Mouse (Mus musculus) lung, adult 2 months (tissue): ENCODE measurements around the gene Cpeb3. TPM values are rescaled to one million over a fixed set of nuclear protein-coding genes. Genes with fewer than 3 reads are reported as not detected.
A peak's percentile ranks its signal among the peaks of the same experiment; 100 is the strongest.

ENCODE experiments used
- DNase-seq: peaks from one replicate; pipeline ENCODE4 v3.0.0; 2022
- H3K4me1 ChIP-seq: fragments of 200-500 bp; 2 replicates; pipeline ENCODE4 v1.6.1; 2011; ENCODE audit warnings: low read length; ENCODE audit not compliant: control insufficient read depth, insufficient read depth
- H3K4me3 ChIP-seq: fragments of 200-500 bp; replicated peaks from 2 replicates; pipeline ENCODE3; 2011; ENCODE audit warnings: low read depth, mild to moderate bottlenecking, control low read depth, low read length; ENCODE audit errors: extremely low read depth
- CTCF ChIP-seq: fragments of 200-500 bp; IDR thresholded peaks from 2 replicates; pipeline ENCODE4 v1.5.1; 2011; ENCODE audit warnings: mild to moderate bottlenecking, low read length, control low read depth; ENCODE audit not compliant: insufficient read depth
- POLR2A ChIP-seq: fragments of 200-500 bp; IDR thresholded peaks from 2 replicates; pipeline ENCODE4 v1.6.1; 2011; ENCODE audit warnings: low read depth, mild to moderate bottlenecking, control low read depth, low read length, borderline replicate concordance; ENCODE audit errors: extremely low read depth
- WGBS: fragments of 180-500 bp; shearing (Covaris S2); methylation state at CpG from one replicate; pipeline ENCODE4 v1.1.7; 2018; 5-methylcytosine and 5-hydroxymethylcytosine counted together
- polyA plus RNA-seq: library from polyadenylated mRNA; depleted of rRNA; stranded (reverse); fragments of >200 nt; gene quantifications from 2 replicates; pipeline ENCODE4 v1.2.3, GENCODE M21; 2012; rRNA removed

Gene Cpeb3
- polyA plus RNA-seq: 6.8 and 11.5 TPM in 2 replicates

- TF ChIP-seq CTCF (peak; percentile 26; the same call in 1 of the 2 replicates), POLR2A (no peak)
- peak within 1 kb of the TSS; percentile 96 for H3K4me3 ChIP-seq
- peaks cover 7% of the 10 kb centered on the region; the same call in 1 of the 2 replicates for H3K4me1 ChIP-seq
- WGBS: under 1% methylated on average over 15 of the region's 15 CpGs
- peak; percentile 43 for DNase-seq
Observed at GRCm38 (mm10) chr19:37208176-37208755, at the start of gene Cpeb3. Cpeb3 (minus strand) TSS chr19:37208601.

GRCm38 (mm10) chr19:37255321-37255720, 46.9 kb upstream of the Cpeb3 start:
- Histone ChIP-seq H3K4me1 (no peaks in the 10 kb centered on the region), H3K4me3 (no peak overlapping the region)
- TF ChIP-seq CTCF (no peak), POLR2A (no peak)
- WGBS: 87% methylated on average over 9 of the region's 9 CpGs
- DNase-seq: no peak

GRCm38 (mm10) chr19:37252104-37252503, 43.7 kb upstream of the Cpeb3 start:
- WGBS: 53% methylated on average over 6 of the region's 6 CpGs
- TF ChIP-seq CTCF (no peak), POLR2A (no peak)
- no peak overlapping the region for H3K4me3 ChIP-seq
- no peaks in the 10 kb centered on the region for H3K4me1 ChIP-seq
- DNase-seq: no peak

DNA sequence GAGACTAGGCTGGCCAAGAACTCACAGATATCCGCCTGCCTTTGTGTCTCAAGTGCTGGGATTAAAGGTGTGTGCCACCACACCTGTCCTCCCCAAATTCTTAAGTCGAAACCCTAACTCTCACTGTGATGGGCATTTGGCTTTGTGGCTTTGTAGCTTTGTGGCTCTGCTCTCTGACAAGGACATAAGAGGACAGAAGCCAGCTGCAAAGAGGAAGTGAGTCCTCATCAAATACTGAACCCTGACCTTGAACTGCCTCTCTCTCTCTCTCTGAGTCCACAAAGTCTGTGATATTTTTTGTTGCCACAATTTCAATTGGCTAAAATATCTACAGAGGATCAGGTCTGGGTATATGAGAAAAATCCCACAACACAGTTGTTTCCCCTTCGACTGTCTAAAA, 39.8 kb upstream of the Cpeb3 start:
- H3K4me3 ChIP-seq: no peak overlapping the region
- no peaks in the 10 kb centered on the region for H3K4me1 ChIP-seq
- TF ChIP-seq POLR2A: no peak
- no peak for DNase-seq
- WGBS: 60% methylated on average over 3 of the region's 3 CpGs

GRCm38 (mm10) chr19:37246859-37247258, 38.5 kb upstream of the Cpeb3 start:
- Histone ChIP-seq H3K4me3 (no peak overlapping the region), H3K4me1 (no peaks in the 10 kb centered on the region)
- 29% methylated on average over 3 of the region's 3 CpGs for WGBS
- TF ChIP-seq POLR2A (no peak), CTCF (no peak)
- no peak for DNase-seq

GRCm38 (mm10) chr19:37242707-37243106, 34.3 kb upstream of the Cpeb3 start:
- TF ChIP-seq CTCF (no peak), POLR2A (no peak)
- no peaks in the 10 kb centered on the region for H3K4me1 ChIP-seq
- WGBS: 25% methylated on average over 2 of the region's 2 CpGs

GRCm38 (mm10) chr19:37241201-37241600, 32.8 kb upstream of the Cpeb3 start:
- no peak for TF ChIP-seq CTCF
- TF ChIP-seq POLR2A: no peak
- Histone ChIP-seq H3K4me3 (no peak overlapping the region), H3K4me1 (no peaks in the 10 kb centered on the region)
- 70% methylated on average over 5 of the region's 5 CpGs for WGBS
- DNase-seq: no peak

More at GRCm38 (mm10) chr19:37242707-37243106, 34.3 kb upstream of the Cpeb3 start:
- H3K4me3 ChIP-seq: no peak overlapping the region
- DNase-seq: no peak

- DNase-seq: no peak
- TF ChIP-seq CTCF (no peak), POLR2A (no peak)
- H3K4me3 ChIP-seq: no peak overlapping the region
- 21% methylated on average over 4 of the region's 4 CpGs for WGBS
- H3K4me1 ChIP-seq: peaks cover under 1% of the 10 kb centered on the region; the same call in 1 of the 2 replicates
Observed at GRCm38 (mm10) chr19:37239096-37239495, 30.7 kb upstream of the Cpeb3 start.

DNA sequence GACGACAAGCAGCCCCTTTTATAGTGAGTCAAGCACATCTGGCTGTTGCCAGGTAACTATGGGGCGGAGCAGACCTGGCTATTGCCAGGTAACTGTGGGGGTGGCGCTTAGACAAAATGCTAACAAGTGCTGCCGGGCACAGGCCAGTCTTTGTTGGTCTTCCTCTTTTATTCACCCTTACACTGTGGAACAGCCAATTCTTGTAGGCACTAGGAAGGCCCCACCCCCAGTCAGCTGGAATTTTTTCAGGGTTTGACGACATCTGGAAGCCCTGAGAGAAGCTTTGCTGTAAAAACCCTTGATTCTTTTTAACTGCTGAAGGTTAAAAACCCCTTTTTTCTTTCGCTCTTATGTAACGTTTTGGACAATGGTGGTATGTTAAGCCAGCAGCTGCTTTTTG, 30.2 kb upstream of the Cpeb3 start:
- H3K4me3 ChIP-seq: no peak overlapping the region
- WGBS: 21% methylated on average over 7 of the region's 7 CpGs
- no peak for DNase-seq

DNA sequence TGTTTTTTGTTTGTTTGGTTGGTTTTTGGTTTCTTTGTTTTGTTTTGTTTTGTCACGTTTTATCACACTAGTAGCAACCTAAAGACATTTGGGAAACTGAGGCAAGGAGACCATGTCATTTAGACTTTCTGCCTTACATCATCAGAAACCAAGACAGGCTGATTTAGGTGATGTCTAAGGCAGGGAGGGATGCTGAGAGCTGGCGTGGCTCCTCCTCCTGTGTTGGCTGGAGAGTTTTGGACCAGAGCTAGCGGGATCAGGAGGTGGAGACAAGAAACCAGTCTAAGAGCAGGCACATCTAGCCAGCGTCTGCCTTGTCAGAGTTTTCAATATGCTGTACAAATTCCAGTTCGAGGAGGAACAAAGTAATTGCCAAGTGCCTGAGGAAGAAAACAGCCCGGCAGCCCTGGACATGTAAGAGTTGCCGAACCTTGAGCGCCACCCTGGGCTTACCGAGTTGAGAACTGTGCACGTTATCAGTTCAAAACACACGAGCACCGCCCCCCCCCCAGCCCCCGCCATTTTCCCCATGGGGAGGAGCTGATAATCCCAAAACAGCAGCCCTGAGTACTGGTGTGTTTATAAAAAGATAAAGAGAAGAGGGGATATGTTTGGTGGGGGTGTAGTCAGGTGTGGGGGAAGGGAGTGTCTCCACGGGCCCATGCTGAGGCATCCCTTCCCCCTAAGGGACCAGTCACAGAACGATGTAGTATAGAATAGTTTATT, 29.5 kb upstream of the Cpeb3 start:
- Histone ChIP-seq H3K4me3 (no peak overlapping the region), H3K4me1 (peaks cover 7% of the 10 kb centered on the region; the same call in 1 of the 2 replicates)
- WGBS: 7% methylated on average over 15 of the region's 15 CpGs
- TF ChIP-seq POLR2A (no peak), CTCF (no peak)
- no peak for DNase-seq

More for the DNA sequence above, 30.2 kb upstream of the Cpeb3 start:
- TF ChIP-seq POLR2A (no peak), CTCF (no peak)
- peaks cover 5% of the 10 kb centered on the region; the same call in 1 of the 2 replicates for H3K4me1 ChIP-seq
